Mouse (Mus musculus) cerebellum, postnatal 10 days (tissue): ENCODE measurements at regions not wholly inside any gene's neighbourhood (a gene's known extent, or its start where the extent isn't known, plus 50 kb on each side); places are given as distances from the start of the nearest gene placed in this dataset.

Experiments
- DNase-seq, 2 experiments: peaks; one replicate each; pipeline ENCODE4 v3.0.0; 2021; ENCODE audit warnings: mixed read lengths in 2 of 2

DNA sequence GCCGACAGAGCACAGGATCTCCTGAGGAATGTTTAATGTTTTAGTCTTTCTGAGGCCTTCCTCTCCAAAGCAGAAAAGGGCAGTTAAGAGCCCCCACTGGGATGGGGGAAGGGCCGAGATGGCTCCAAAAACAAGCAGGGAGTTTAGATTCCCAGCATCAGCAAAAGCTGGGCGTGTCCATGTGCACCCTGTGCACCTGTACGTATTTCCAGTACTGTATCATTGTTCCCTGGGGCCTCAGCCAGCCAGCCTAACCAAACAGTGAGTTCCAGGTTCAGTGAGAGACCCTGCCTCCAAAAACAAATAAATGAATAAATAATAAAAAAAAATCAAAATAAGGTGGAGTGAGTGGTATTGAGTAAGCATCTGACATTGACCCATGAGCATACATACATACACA is 50.8 kb upstream of the Olfm1 start:
- no peak for DNase-seq

DNA sequence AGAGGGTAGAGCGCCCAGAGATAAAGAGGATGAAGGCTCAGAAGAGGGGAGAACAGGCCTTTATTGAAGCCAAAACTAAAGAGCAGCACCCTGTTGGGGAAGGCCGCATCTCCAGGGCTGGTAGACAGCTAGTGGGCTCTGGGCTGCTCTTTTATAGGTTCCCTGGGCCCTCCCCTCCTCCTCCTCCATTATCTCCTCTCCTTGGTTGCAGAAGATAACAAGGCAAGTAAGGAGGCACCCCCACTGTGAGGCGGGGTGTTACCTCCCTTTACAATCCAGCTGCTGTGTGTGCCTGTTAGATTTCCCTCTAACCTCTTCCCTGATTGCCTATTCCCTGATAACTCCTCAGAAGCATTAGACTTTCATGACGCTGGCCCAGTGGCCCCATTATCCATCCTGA is 51.2 kb upstream of the Olfm1 start:
- no peak for DNase-seq

DNA sequence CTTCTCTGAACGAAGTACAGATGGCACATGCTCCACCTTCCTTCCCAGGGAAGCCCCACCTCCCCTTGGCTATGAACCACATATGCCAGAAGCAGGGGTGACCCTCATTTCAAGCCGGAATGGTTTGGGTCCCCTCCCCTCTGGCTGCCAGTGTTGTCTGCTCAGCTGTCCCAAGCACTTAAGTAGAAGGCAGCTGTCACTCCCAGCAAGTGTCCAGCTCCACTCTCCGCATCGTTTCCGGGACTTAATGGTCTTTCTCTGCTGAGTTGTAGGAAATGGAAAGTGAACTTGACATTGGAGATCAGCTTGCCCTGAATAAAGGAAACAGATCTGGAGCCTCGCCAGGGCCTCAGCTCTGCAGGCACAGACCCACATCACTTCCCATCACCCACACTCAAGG is 53.9 kb upstream of the Fcnb start:
- DNase-seq = peak; percentile 74 to 80

DNA sequence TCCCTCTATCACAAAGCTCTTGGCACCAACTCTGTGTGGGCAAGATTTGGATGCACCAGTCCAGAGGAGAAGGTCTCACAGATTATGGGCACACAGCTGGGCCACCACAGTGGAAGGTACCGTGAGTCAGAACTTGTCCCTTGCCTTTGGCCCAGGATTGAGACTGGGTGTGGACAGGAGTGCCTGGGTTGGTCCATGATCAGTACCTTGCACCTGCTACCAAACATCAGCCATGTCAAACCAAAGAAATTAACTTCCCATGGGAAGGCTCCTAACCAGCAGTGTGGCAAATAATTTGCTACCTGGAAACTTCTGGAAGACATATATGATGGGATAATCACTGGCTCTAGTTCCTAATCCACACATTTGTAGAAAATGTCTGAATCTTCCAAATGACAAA is 49.9 kb upstream of the Fcnb start:
- DNase-seq = no peak
